Mouse (Mus musculus) lung, postnatal 0 days (tissue): Measurements from ENCODE around the gene Kndc1.

Experiments
- CTCF ChIP-seq: IDR thresholded peaks from 2 replicates; pipeline ENCODE4 v1.5.1; 2016; ENCODE audit warnings: antibody characterized with exemption, mild to moderate bottlenecking
- EP300 ChIP-seq: IDR thresholded peaks from 2 replicates; pipeline ENCODE4 v1.6.1; 2016; ENCODE audit warnings: antibody characterized with exemption, mild to moderate bottlenecking, control low read depth

DNA sequence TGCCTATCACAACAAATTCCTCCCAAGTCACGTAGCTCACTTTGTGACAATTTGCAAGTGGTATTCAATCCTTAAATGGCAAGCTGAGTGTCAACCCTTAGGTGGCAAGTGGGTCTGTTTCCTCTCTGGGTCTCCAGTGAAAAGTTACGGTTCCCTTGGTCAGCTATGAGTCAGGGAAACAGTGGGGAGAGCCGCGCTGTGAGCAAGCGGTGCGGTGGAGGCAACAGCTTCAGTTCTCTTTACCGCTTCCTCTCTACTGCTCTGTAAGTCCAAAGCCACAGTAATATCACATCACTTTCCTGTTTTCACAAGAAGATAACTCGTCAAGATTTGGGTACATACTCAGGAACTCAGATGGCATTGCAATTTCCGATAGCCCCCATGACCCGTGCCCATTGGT is 79.8 kb downstream of the Kndc1 start:
- no peak for TF ChIP-seq CTCF
- TF ChIP-seq EP300 = no peak
